Mouse (Mus musculus): Measurements from ENCODE around the gene Olfr979.
"Not testable (repeated sequence)": the region's sequence is repeated elsewhere in the genome, so short reads cannot be mapped to it uniquely, and the experiment has no call there.

Olfr979 gene

DNA sequence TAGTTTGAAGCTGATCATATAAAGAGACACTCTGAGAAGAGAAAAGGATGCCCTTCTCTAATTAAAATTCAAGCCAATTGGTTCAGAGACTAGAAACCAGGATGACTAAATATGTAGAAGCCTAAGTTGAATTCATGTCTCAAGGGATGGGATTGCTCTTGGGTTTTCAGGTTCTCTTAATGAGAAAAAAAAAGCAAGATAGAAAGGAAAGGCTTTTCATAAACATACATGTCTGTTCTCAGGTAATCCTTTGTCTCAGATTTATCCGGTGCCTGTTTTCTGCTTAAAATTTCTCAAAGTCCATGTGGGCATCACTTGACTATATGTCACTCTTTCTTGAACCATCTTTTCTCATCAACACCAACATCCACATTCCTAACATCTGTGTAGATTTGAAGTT is at the start of gene Olfr979:
Gene Olfr979, minus strand, starts transcription at position 101 of the 400 bp plus-strand sequence.
- no peak for DNase-seq (ENCODE audit: extremely low spot score, low read depth, low spot score)

DNA sequence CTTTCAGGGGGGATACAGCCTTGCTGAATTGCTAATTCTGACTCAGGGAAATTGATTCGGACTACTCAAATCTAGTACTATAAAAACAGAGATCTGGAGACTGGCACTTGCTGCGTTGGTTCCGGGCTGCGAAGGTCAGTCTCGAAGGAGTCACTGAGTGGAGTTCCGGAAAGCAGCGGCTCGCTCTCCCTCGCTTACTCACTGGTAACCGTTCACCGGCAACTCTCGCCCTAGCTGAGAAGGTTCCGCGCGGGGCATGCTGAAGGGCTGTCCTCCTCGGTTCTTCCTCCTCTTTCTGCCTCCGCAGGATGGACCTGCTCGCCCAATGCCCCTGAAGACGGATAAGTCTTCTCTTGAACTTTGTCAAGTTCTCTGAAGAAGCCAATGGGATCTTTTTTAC is 46.9 kb upstream of the Olfr979 start:
- DNase-seq (ENCODE audit: extremely low spot score, low read depth, low spot score): no peak

DNA sequence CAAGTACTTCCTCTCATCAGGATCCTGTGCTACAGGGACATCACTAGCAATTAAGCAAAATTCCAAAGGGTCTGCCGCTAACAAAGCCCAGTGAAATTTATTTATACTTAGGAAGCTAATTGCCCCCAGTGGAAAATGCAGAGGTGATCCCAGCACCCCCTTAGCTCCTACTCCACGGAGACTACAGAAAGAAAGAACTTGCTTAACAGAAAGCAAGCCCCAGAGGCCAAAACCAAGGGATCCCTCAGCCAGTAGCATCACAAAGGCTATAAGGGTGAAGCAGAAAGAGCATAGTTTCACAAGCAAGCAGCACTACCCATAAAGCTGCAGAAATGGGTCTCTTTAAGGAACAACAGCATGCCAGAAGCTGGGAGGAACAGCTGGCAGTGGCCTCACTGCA is 17.9 kb upstream of the Olfr979 start, which contains the start of gene Olfr981:
Gene Olfr981, plus strand, starts transcription at position 301 of the 400 bp plus-strand sequence.
- no peak for DNase-seq (ENCODE audit: extremely low spot score, low read depth, low spot score)

DNA sequence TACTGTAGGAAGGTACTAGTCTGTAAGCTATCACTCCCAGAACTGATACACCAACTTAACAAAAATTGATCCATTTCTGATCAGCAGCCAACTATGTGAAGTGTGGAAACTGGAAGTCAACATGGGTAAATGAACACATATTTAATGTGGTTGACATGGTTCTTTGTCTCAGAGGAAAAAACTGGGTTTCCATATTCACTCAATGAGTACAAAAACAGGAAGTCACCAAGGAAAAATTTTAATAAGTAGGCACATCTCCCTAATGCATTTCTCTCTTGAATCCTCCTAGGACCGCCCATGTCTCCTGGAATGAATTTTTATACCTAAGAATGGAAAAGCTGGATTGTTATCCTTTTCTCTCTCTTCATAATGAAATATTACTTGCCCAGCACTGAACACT is 6.2 kb upstream of the Olfr979 start, which contains the start of gene Olfr980:
Gene Olfr980, minus strand, starts transcription at position 101 of the 400 bp plus-strand sequence.
- no peak for DNase-seq (ENCODE audit: extremely low spot score, low read depth, low spot score)

DNA sequence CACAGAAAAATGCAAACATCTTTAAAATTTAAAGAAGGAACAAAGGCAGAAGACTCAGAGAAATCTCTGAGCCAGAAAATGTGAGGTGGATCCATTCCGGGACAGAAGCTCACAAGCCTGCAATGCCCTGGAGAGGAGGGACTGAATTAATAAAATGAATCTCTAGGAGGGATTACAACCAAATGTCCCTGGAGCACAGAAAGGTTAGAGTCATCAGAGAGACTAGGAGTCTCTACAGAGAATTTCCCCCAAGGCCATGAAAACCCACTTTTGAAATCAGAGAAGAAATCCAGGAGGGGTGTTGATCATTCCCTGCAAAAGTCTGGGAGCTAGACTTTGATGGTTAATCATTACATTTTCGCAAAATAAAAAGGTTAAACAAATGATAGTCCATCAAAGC is 11.5 kb downstream of the Olfr979 start, which contains the start of gene Olfr978:
Gene Olfr978, plus strand, starts transcription at position 301 of the 400 bp plus-strand sequence.
- DNase-seq (ENCODE audit: extremely low spot score, low read depth, low spot score): no peak

DNA sequence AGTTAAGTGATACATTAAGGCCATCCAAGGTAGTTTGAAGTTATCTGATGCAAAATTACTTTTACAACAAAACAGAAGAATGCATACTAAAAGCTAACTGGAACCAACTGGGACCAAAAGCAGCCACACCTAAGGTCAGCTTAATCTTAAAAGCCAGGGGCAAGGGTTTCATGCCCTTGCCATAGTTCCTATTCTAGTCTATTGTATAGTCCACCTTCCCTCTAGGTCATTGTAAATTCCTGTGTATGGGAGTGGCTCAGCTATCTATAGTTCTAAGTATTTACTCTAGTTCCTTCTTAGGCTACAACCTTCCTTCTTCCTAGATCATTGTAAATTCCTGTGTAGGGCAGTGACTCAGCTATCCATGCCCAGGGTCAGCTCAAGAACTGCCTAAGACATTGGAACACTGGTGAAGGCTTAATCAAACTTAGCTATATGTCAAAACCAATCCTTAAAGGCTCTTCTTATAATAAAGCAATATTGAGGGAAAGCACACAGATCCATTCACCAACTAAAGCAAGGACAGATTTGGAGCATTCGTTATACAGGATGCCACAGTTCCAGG is 26.6 kb downstream of the Olfr979 start:
- DNase-seq (ENCODE audit: extremely low spot score, low read depth, low spot score): not testable (repeated sequence)

DNA sequence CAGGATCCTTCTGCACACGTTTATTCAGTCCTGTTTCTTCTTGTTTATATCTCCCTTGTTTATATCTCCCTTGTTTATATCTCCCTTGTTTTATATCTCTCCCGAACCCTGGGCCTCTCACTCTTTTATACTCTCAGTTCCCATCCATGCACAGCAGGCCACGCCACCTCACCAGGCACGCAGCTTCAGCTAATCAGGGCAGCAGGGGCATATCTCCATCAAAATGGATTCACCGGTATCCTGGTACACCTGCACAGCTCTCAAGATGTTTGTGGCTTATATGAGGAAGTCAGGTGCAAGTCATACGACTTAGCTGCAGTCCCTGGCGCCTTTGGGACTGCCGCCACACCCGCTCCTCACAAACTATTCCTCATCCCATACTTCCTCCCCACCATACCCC is 42.2 kb downstream of the Olfr979 start, which contains the start of gene Olfr976:
Gene Olfr976, minus strand, starts transcription at position 101 of the 400 bp plus-strand sequence.
- DNase-seq (ENCODE audit: extremely low spot score, low read depth, low spot score): not testable (repeated sequence)

DNA sequence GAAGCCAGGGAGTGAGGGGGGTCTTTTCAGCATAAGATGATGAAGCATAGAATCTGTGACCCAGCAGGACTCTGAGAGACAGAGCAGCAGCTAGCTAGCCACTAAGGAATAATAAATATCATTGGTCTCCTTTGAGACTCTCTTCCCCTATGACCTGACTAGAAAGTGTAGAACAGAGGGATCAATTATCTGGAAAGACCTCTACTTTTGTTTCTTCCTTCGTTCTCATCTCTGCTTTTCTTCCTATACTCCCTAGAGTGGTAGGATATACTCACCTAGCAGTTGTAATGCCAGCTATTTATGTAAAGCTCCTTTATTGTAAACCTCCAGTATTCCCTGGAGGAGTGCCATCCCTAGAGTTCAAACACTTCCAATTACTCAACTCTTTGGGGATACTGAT is 51.3 kb downstream of the Olfr979 start, which contains the start of gene Olfr975:
Gene Olfr975, minus strand, starts transcription at position 101 of the 400 bp plus-strand sequence.
- DNase-seq (ENCODE audit: extremely low spot score, low read depth, low spot score): no peak
